Mouse (Mus musculus) erythroblast, embryonic 14.5 days (primary cell): ENCODE data around the gene Whamm. TPM values are rescaled to one million over a fixed set of nuclear protein-coding genes. Genes with fewer than 3 reads are reported as not detected.

Experiments used
- H3K27me3 ChIP-seq: 2 replicates; pipeline ENCODE4 v1.6.1; 2012; ENCODE audit warnings: inconsistent platforms; ENCODE audit not compliant: control insufficient read depth
- H3K36me3 ChIP-seq: 2 replicates; pipeline ENCODE4 v1.6.1; 2012; ENCODE audit warnings: mild to moderate bottlenecking, inconsistent platforms; ENCODE audit not compliant: control insufficient read depth
- H3K4me1 ChIP-seq: 2 replicates; pipeline ENCODE4 v1.6.1; 2012; ENCODE audit warnings: inconsistent platforms; ENCODE audit not compliant: control insufficient read depth
- H3K4me3 ChIP-seq: replicated peaks from 2 replicates; pipeline ENCODE3; 2012; ENCODE audit warnings: moderate library complexity, mild to moderate bottlenecking, inconsistent platforms
- H3K9me3 ChIP-seq: 2 replicates; pipeline ENCODE4 v1.6.1; 2012; ENCODE audit warnings: low read length, inconsistent platforms, mixed read lengths; ENCODE audit not compliant: control insufficient read depth
- GATA1 ChIP-seq: IDR thresholded peaks from 2 replicates; pipeline ENCODE4 v1.6.1; 2012; ENCODE audit warnings: low read length, inconsistent platforms, mixed read lengths
- TAL1 ChIP-seq: IDR thresholded peaks from 3 replicates; pipeline ENCODE4 v1.6.1; 2012; ENCODE audit warnings: low read length, inconsistent platforms, mixed read lengths
- polyA plus RNA-seq: library from polyadenylated mRNA; stranded (reverse); fragments of >175 nt; gene quantifications from 2 replicates; pipeline ENCODE4 v1.2.3, GENCODE M21; 2012

Gene Whamm
- polyA plus RNA-seq, 1 experiment, result 3.9 TPM

- TF ChIP-seq TAL1 (no peak), GATA1 (no peak)
- peaks cover 80% of the 10 kb centered on the region for H3K36me3 ChIP-seq
- no peak overlapping the region for H3K4me3 ChIP-seq
Measured at GRCm38 (mm10) chr7:81583512-81583911, 12.4 kb downstream of the Whamm start.

GRCm38 (mm10) chr7:81585326-81585725 lies 14.3 kb downstream of the Whamm start:
- no peak overlapping the region for H3K4me3 ChIP-seq
- no peaks in the 10 kb centered on the region for H3K4me1 ChIP-seq
- H3K27me3 ChIP-seq, result no peaks in the 10 kb centered on the region
- H3K36me3 ChIP-seq, result peaks cover 80% of the 10 kb centered on the region
- H3K9me3 ChIP-seq, result no peaks in the 10 kb centered on the region
- TF ChIP-seq TAL1 (no peak), GATA1 (no peak)

More at GRCm38 (mm10) chr7:81583512-81583911, 12.4 kb downstream of the Whamm start:
- Histone ChIP-seq H3K4me1 (peaks cover 8% of the 10 kb centered on the region), H3K27me3 (no peaks in the 10 kb centered on the region), H3K9me3 (no peaks in the 10 kb centered on the region)

- TF ChIP-seq TAL1 (no peak), GATA1 (no peak)
- Histone ChIP-seq H3K4me1 (no peaks in the 10 kb centered on the region), H3K36me3 (peaks cover 89% of the 10 kb centered on the region), H3K9me3 (no peaks in the 10 kb centered on the region), H3K27me3 (no peaks in the 10 kb centered on the region), H3K4me3 (no peak overlapping the region)
Measured at GRCm38 (mm10) chr7:81587238-81587637, 16.2 kb downstream of the Whamm start.

GRCm38 (mm10) chr7:81592686-81593085 lies 21.6 kb downstream of the Whamm start:
- Histone ChIP-seq H3K36me3 (peaks cover 99% of the 10 kb centered on the region), H3K27me3 (no peaks in the 10 kb centered on the region), H3K4me3 (no peak overlapping the region), H3K4me1 (no peaks in the 10 kb centered on the region), H3K9me3 (no peaks in the 10 kb centered on the region)
- TF ChIP-seq TAL1 (no peak), GATA1 (no peak)

- Histone ChIP-seq H3K27me3 (no peaks in the 10 kb centered on the region), H3K4me3 (no peak overlapping the region), H3K9me3 (no peaks in the 10 kb centered on the region; the same call in 1 of the 2 replicates), H3K4me1 (no peaks in the 10 kb centered on the region), H3K36me3 (peaks cover 99% of the 10 kb centered on the region)
- no peak for TF ChIP-seq TAL1
- no peak for TF ChIP-seq GATA1
Measured at GRCm38 (mm10) chr7:81593387-81593786, 22.3 kb downstream of the Whamm start.

- TF ChIP-seq TAL1 (no peak), GATA1 (no peak)
- peaks cover 100% of the 10 kb centered on the region for H3K36me3 ChIP-seq
Measured at GRCm38 (mm10) chr7:81595056-81595455, 24.0 kb downstream of the Whamm start.

GRCm38 (mm10) chr7:81596086-81596485 lies 25.0 kb downstream of the Whamm start:
- Histone ChIP-seq H3K36me3 (peaks cover 90% of the 10 kb centered on the region), H3K27me3 (no peaks in the 10 kb centered on the region), H3K4me3 (no peak overlapping the region), H3K9me3 (no peaks in the 10 kb centered on the region; the same call in 1 of the 2 replicates), H3K4me1 (no peaks in the 10 kb centered on the region)
- TF ChIP-seq GATA1, result no peak
- TF ChIP-seq TAL1, result no peak

More at GRCm38 (mm10) chr7:81595056-81595455, 24.0 kb downstream of the Whamm start:
- Histone ChIP-seq H3K27me3 (no peaks in the 10 kb centered on the region), H3K9me3 (no peaks in the 10 kb centered on the region; the same call in 1 of the 2 replicates), H3K4me3 (no peak overlapping the region), H3K4me1 (no peaks in the 10 kb centered on the region)

GRCm38 (mm10) chr7:81597660-81598059 lies 26.6 kb downstream of the Whamm start:
- Histone ChIP-seq H3K27me3 (no peaks in the 10 kb centered on the region), H3K4me3 (no peak overlapping the region), H3K4me1 (no peaks in the 10 kb centered on the region), H3K9me3 (no peaks in the 10 kb centered on the region; the same call in 1 of the 2 replicates), H3K36me3 (peaks cover 74% of the 10 kb centered on the region)
- TF ChIP-seq TAL1 (no peak), GATA1 (no peak)

- TF ChIP-seq GATA1, result no peak
- TF ChIP-seq TAL1, result no peak
- peaks cover 55% of the 10 kb centered on the region for H3K36me3 ChIP-seq
- peaks cover 9% of the 10 kb centered on the region for H3K4me1 ChIP-seq
- H3K4me3 ChIP-seq, result no peak overlapping the region
- H3K9me3 ChIP-seq, result no peaks in the 10 kb centered on the region; the same call in 1 of the 2 replicates
- no peaks in the 10 kb centered on the region for H3K27me3 ChIP-seq
Measured at GRCm38 (mm10) chr7:81599379-81600280, 28.6 kb downstream of the Whamm start.
